Mouse (Mus musculus) liver, adult 2 months (tissue): Measurements from ENCODE around the gene Plppr3.
"Not testable (repeated sequence)": the region's sequence is repeated elsewhere in the genome, so short reads cannot be mapped to it uniquely, and the experiment has no call there.

Experiments
- CTCF ChIP-seq: fragments of 200-500 bp; IDR thresholded peaks from 2 replicates; pipeline ENCODE4 v1.5.1; 2011; ENCODE audit warnings: low read depth, low read length, control low read depth
- POLR2A ChIP-seq: fragments of 200-500 bp; IDR thresholded peaks from 2 replicates; pipeline ENCODE4 v1.6.1; 2011; ENCODE audit warnings: low read length, control low read depth; ENCODE audit not compliant: insufficient read depth; ENCODE audit errors: extremely low read depth

GRCm38 (mm10) chr10:79884938-79885337 lies 10.5 kb upstream of the Plppr3 start:
- TF ChIP-seq CTCF, POLR2A: not testable (repeated sequence)
